Mouse (Mus musculus) thymus, adult 2 months (tissue): ENCODE results near the gene Pemt. TPM values are rescaled to one million over a fixed set of nuclear protein-coding genes. Genes with fewer than 3 reads are reported as not detected.

ENCODE experiments used
- DNase-seq: peaks from one replicate; pipeline ENCODE4 v3.0.0; 2021
- H3K27ac ChIP-seq: fragments of 200-500 bp; 2 replicates; pipeline ENCODE4 v1.5.1; 2012; ENCODE audit warnings: low read length, control low read depth; ENCODE audit not compliant: control insufficient read depth, insufficient read depth
- H3K27me3 ChIP-seq: fragments of 200-500 bp; 2 replicates; pipeline ENCODE4 v1.6.1; 2012; ENCODE audit warnings: mild to moderate bottlenecking, low read length, moderate library complexity, mixed read lengths; ENCODE audit not compliant: control insufficient read depth, insufficient read depth
- H3K36me3 ChIP-seq: fragments of 200-500 bp; 2 replicates; pipeline ENCODE4 v1.6.1; 2012; ENCODE audit warnings: mild to moderate bottlenecking, low read length, moderate library complexity; ENCODE audit not compliant: control insufficient read depth, insufficient read depth
- H3K4me1 ChIP-seq: fragments of 200-500 bp; replicated peaks from 2 replicates; pipeline ENCODE4 v1.6.1; 2012; ENCODE audit warnings: low read length; ENCODE audit not compliant: control insufficient read depth, insufficient read depth
- H3K4me3 ChIP-seq: fragments of 200-500 bp; 2 replicates; pipeline ENCODE4 v1.5.1; 2012; ENCODE audit warnings: mild to moderate bottlenecking, low read length, control low read depth, moderate library complexity; ENCODE audit not compliant: control insufficient read depth, insufficient read depth
- CTCF ChIP-seq: fragments of 200-500 bp; IDR thresholded peaks from 2 replicates; pipeline ENCODE4 v1.5.1; 2012; ENCODE audit warnings: mild to moderate bottlenecking, control low read depth, low read length, moderate library complexity, borderline replicate concordance; ENCODE audit not compliant: control insufficient read depth, poor library complexity, insufficient read depth; ENCODE audit errors: extremely low read depth
- POLR2A ChIP-seq: fragments of 200-500 bp; IDR thresholded peaks from 2 replicates; pipeline ENCODE4 v1.6.1; 2012; ENCODE audit warnings: mild to moderate bottlenecking, low read length, control low read depth, moderate library complexity; ENCODE audit not compliant: control insufficient read depth, poor library complexity, insufficient read depth; ENCODE audit errors: extremely low read depth
- WGBS: fragments of 180-500 bp; shearing (Covaris S2); methylation state at CpG from one replicate; pipeline ENCODE4 v1.1.7; 2018; 5-methylcytosine and 5-hydroxymethylcytosine counted together
- polyA plus RNA-seq: library from polyadenylated mRNA; depleted of rRNA; stranded (reverse); fragments of >200 nt; gene quantifications from 2 replicates; pipeline ENCODE4 v1.2.3, GENCODE M21; 2012

Gene Pemt
- polyA plus RNA-seq, 1 experiment, result 10.6 TPM

- 92% methylated on average over 9 of the region's 9 CpGs for WGBS
- Histone ChIP-seq H3K27me3 (peaks cover 12% of the 10 kb centered on the region; the same call in 1 of the 2 replicates), H3K4me1 (peaks cover 21% of the 10 kb centered on the region), H3K36me3 (peaks cover 6% of the 10 kb centered on the region), H3K27ac (no peak overlapping the region), H3K4me3 (no peak overlapping the region)
- no peak for DNase-seq
- TF ChIP-seq CTCF (no peak), POLR2A (no peak)
Measured at GRCm38 (mm10) chr11:59961338-59961875, 84.9 kb downstream of the Pemt start.

DNA sequence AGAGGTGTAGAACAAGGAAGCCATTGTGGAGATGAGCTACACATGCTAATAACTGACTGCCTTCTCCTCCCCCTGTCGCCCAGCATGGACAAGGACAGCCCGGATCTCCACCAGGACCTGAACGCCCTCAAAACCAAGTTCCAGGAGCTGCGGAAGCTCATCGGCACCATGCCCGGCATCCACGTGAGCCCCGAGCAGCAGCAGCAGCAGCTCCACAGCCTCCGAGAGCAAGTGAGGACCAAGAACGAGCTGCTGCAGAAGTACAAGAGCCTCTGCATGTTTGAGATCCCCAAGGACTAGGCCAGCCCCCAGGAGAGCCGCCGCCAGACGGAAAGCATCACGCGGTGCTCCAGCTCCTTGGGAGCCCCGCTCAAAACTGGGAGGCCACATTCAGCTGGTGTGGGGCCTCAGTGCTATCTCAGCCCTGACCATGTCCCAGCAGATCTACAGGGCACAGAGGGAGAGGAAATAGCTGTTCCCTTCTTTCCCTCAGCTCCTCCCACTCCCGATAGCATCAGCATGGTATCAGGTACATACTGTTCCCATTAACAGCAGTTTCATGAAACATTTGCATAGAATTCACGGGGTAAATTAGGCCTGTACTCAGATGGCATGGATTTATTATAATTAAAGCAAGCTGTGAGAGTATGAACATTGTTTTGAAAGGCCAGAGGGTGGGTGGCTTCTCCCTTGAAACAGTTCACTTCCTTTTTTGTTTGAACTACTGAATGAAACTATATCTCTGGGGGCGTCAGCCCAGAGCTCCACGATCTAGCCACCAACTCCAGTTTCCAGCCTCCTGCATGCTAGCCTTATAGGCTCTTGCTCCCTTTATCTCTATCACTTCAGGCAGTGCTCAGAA is 85.6 kb downstream of the Pemt start:
- H3K27ac ChIP-seq, result no peak overlapping the region
- H3K4me1 ChIP-seq, result peaks cover 21% of the 10 kb centered on the region
- H3K27me3 ChIP-seq, result peaks cover 12% of the 10 kb centered on the region; the same call in 1 of the 2 replicates
- TF ChIP-seq POLR2A (no peak), CTCF (no peak)
- 92% methylated on average over 20 of the region's 20 CpGs for WGBS
- peaks cover 6% of the 10 kb centered on the region for H3K36me3 ChIP-seq
- no peak for DNase-seq
- H3K4me3 ChIP-seq, result no peak overlapping the region

- 95% methylated on average over 4 of the region's 4 CpGs for WGBS
- TF ChIP-seq CTCF (no peak), POLR2A (no peak)
- H3K36me3 ChIP-seq, result peaks cover 6% of the 10 kb centered on the region
Measured at GRCm38 (mm10) chr11:59959453-59959852, 86.8 kb downstream of the Pemt start.

DNA sequence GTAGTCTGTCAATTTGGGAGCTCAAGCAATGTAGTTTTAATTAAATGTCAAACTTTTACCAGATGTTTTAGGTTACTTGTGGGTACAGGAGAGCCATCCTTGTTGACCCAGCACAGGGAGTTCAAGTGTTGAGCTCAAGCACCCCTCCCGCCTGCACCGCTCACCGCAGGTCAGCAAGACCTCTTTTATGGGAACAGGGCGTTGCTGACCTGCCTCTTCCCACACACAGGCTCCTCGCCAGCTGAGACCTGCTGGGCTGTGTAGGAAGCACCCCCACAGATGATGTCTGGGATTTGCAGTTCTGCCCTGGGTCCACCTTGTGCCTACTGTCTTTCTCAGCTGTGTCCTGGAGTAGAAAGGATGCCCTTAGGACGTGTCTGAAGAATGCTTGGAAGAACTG is 89.5 kb downstream of the Pemt start:
- Histone ChIP-seq H3K36me3 (peaks cover 6% of the 10 kb centered on the region), H3K4me3 (no peak overlapping the region), H3K27me3 (no peaks in the 10 kb centered on the region), H3K4me1 (no peaks in the 10 kb centered on the region), H3K27ac (no peak overlapping the region)
- 97% methylated on average over 6 of the region's 6 CpGs for WGBS
- no peak for DNase-seq
- TF ChIP-seq POLR2A (no peak), CTCF (no peak)

More at GRCm38 (mm10) chr11:59959453-59959852, 86.8 kb downstream of the Pemt start:
- no peak overlapping the region for H3K4me3 ChIP-seq
- DNase-seq, result no peak
- H3K27ac ChIP-seq, result no peak overlapping the region
- H3K27me3 ChIP-seq, result peaks cover 10% of the 10 kb centered on the region; the same call in 1 of the 2 replicates
- H3K4me1 ChIP-seq, result peaks cover 10% of the 10 kb centered on the region

DNA sequence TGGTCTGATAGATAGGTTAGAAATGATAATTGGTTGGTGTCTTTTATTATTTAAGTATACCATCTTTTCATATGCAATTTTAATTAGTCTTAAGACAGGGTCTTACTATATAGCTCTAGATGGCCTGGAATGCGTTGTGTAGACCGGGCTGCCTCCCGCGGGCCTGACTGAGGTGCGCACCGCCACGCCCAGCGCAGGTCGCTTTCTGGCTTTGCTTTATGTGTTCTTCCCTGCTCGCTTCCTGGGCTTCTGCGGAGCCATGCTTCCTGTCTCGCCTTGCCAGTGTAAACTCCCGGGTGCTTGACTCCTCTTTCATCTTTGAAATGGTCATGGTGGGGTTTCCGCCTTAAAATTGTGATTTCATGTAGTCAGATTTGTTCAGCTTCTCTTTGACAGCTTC is 93.4 kb downstream of the Pemt start:
- Histone ChIP-seq H3K36me3 (no peaks in the 10 kb centered on the region), H3K27me3 (no peaks in the 10 kb centered on the region), H3K4me3 (no peak overlapping the region), H3K4me1 (peaks cover 7% of the 10 kb centered on the region; the same call in 1 of the 2 replicates), H3K27ac (no peak overlapping the region)
- WGBS, result 96% methylated on average over 14 of the region's 14 CpGs
- TF ChIP-seq CTCF, result no peak
- no peak for TF ChIP-seq POLR2A
- no peak for DNase-seq

DNA sequence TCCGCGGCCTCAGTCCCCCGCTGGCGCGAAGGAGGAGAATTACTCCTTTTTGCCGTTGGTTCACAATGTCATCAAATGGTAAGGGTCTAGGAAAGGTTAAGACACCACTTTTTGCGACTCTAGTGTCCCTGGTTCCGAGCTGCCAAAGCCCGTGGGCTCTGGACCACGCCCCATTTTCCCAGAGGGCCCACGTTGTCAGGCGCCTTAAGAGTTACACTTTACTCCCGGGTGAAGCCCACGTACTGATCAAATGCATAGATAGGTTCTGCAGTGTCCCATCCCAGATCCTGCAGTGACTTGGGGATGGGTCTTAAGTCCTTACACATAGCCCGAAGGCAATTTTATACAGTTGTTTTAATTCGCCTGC is 97.9 kb downstream of the Pemt start:
- H3K27ac ChIP-seq, result no peak overlapping the region
- peak overlapping the region; percentile 67 for H3K4me3 ChIP-seq
- TF ChIP-seq CTCF, result no peak
- TF ChIP-seq POLR2A, result no peak
- no peaks in the 10 kb centered on the region for H3K36me3 ChIP-seq
- no peak for DNase-seq
- H3K4me1 ChIP-seq, result peaks cover 7% of the 10 kb centered on the region; the same call in 1 of the 2 replicates
- WGBS, result 3% methylated on average over 16 of the region's 16 CpGs
- no peaks in the 10 kb centered on the region for H3K27me3 ChIP-seq
